19 mouse cellular contexts compared by ENCODE assay signal in the genomic region with DNA sequence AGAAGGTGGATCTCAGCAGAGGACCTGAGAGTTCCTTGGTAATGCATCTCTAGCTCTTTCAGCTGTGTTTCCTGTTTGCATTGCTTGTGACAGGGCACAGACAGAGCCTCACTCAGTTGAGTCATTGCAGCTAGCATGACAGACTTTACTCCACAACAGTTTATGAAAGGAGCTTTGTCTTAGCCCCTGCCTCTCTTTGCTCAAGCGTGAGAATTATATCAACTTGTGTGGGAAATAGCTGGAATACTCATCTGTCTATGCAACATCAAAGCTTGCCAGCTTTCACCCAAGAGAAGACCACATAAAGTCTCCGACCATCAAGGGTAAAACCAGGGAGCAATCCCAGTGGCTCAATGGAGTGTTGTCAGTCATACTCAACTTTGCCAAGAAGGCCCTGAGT. TPM values are rescaled to one million over a fixed set of nuclear protein-coding genes. Genes with fewer than 3 reads are reported as not detected.
"Had no signal": no experiment of that assay in that cellular context is flagged by ENCODE, and none has a peak within 500 bp of the region (broad histone marks: within the 10 kb centered on the region; RNA-seq: fewer than 3 reads in every experiment).

No protein-coding gene starts in this region.

- H3K4me3 ChIP-seq: midbrain, embryonic 10.5 days; midbrain, embryonic 12.5 days; neural tube, embryonic 12.5 days had no signal

- H3K36me3 ChIP-seq: midbrain, embryonic 10.5 days; midbrain, embryonic 12.5 days; neural tube, embryonic 12.5 days had no signal

- H3K9me3 ChIP-seq: midbrain, embryonic 10.5 days; midbrain, embryonic 12.5 days; neural tube, embryonic 12.5 days had no signal

- ATAC-seq: midbrain, embryonic 16.5 days had no signal

- H3K4me1 ChIP-seq: midbrain, embryonic 10.5 days; midbrain, embryonic 12.5 days; neural tube, embryonic 12.5 days had no signal

- DNase-seq: lung, adult 18-20 months; lung, embryonic 14.5 days; lung, postnatal 10 days; lung, postnatal 4 days; midbrain, embryonic 14.5 days; right cerebral cortex, postnatal 14 days; spleen, adult 18-20 months; thymus, adult 18-20 months; thymus, postnatal 14 days; thymus, postnatal 36 days had no signal

- H3K9ac ChIP-seq: liver, embryonic 14.5 days; lung, embryonic 14.5 days; midbrain, embryonic 12.5 days; neural tube, embryonic 12.5 days had no signal

- H3K27ac ChIP-seq: liver, embryonic 14.5 days; midbrain, embryonic 10.5 days; midbrain, embryonic 12.5 days; neural tube, embryonic 12.5 days had no signal

- H3K27me3 ChIP-seq: midbrain, embryonic 12.5 days; neural tube, embryonic 12.5 days had no signal

RNA-seq across cellular contexts. Expression of gene Ankrd7, which starts 50.5 kb away (rescaled TPM):
- total RNA-seq: megakaryocyte-erythroid progenitor cell, adult 5-6 weeks; neutrophil, adult 5-6 weeks had no signal
- polyA plus RNA-seq: midbrain, embryonic 14.5 days; midbrain, embryonic 16.5 days; neural tube, embryonic 14.5 days; small intestine, adult 2 months had no signal
